Mouse (Mus musculus) heart, embryonic 14.5 days (tissue): Measurements from ENCODE around the gene Slc25a12. TPM values are rescaled to one million over a fixed set of nuclear protein-coding genes. Genes with fewer than 3 reads are reported as not detected.

Source experiments
- ATAC-seq: fragments of 200-750 bp; cut with Nextera tagmentation; 2 replicates; pipeline ENCODE4 v1.8.0; 2017; ENCODE audit warnings: low read depth, moderate TSS enrichment; ENCODE audit not compliant: insufficient number of reproducible peaks, insufficient read depth, low FRiP score
- H3K27ac ChIP-seq, 2 experiments: fragments of 200-500 bp in 1 of 2; fragments of 300-500 bp in 1 of 2; sonication (generic) in 1 of 2; replicated peaks in 1 of 2; 2 replicates each; pipeline ENCODE4 v1.5.1; 2012 to 2014; ENCODE audit warnings: low read depth in 2 of 2, low read length in 2 of 2, control low read depth in 1 of 2, mild to moderate bottlenecking in 1 of 2, mixed read lengths in 1 of 2; ENCODE audit not compliant: control insufficient read depth in 1 of 2, insufficient read depth in 1 of 2
- H3K27me3 ChIP-seq: fragments of 300-500 bp; sonication (generic); 2 replicates; pipeline ENCODE4 v1.6.1; 2014; ENCODE audit warnings: mild to moderate bottlenecking, low read length, control low read depth; ENCODE audit not compliant: control insufficient read depth, insufficient read depth
- H3K36me3 ChIP-seq: fragments of 300-500 bp; sonication (generic); 2 replicates; pipeline ENCODE4 v1.6.1; 2014; ENCODE audit warnings: mild to moderate bottlenecking, control low read depth, low read length, mixed read lengths; ENCODE audit not compliant: control insufficient read depth, insufficient read depth
- H3K4me1 ChIP-seq, 2 experiments: fragments of 200-500 bp in 1 of 2; fragments of 300-500 bp in 1 of 2; sonication (generic) in 1 of 2; 2 replicates each; pipeline ENCODE4 v1.6.1; 2012 to 2014; ENCODE audit warnings: low read length in 2 of 2, control low read depth in 1 of 2, mixed read lengths in 1 of 2; ENCODE audit not compliant: control insufficient read depth in 2 of 2, insufficient read depth in 2 of 2
- H3K4me2 ChIP-seq: fragments of 300-500 bp; sonication (generic); 2 replicates; pipeline ENCODE4 v1.6.1; 2014; ENCODE audit warnings: mild to moderate bottlenecking, low read length
- H3K4me3 ChIP-seq, 2 experiments: fragments of 200-500 bp in 1 of 2; fragments of 300-500 bp in 1 of 2; sonication (generic) in 1 of 2; 2 replicates each; pipeline ENCODE4 v1.5.1; 2012 to 2014; ENCODE audit warnings: low read length in 2 of 2, mild to moderate bottlenecking in 2 of 2, control low read depth in 1 of 2, low read depth in 1 of 2, moderate library complexity in 1 of 2; ENCODE audit not compliant: control insufficient read depth in 1 of 2, insufficient read depth in 1 of 2
- H3K9ac ChIP-seq: fragments of 300-500 bp; sonication (generic); 2 replicates; pipeline ENCODE4 v1.6.1; 2014; ENCODE audit warnings: mild to moderate bottlenecking, low read length
- H3K9me3 ChIP-seq: fragments of 300-500 bp; sonication (generic); 2 replicates; pipeline ENCODE4 v1.6.1; 2016; ENCODE audit warnings: low read length, control low read depth; ENCODE audit not compliant: control insufficient read depth
- WGBS: fragments of 180-500 bp; shearing (Covaris S2); extraction: QIAGEN DNeasy Blood & Tissue Kit; methylation state at CpG from one replicate; pipeline ENCODE4 v1.1.7; 2014; 5-methylcytosine and 5-hydroxymethylcytosine counted together
- polyA plus RNA-seq: library from polyadenylated mRNA; unstranded; fragments of >200 nt; fragmentation: Nextera tagmentation; extraction: Ambion mirVana; gene quantifications from 2 replicates; pipeline ENCODE4 v1.2.1, GENCODE M21; 2014

Gene Slc25a12
- polyA plus RNA-seq, 1 experiment from 2014 or later: 118 TPM

DNA sequence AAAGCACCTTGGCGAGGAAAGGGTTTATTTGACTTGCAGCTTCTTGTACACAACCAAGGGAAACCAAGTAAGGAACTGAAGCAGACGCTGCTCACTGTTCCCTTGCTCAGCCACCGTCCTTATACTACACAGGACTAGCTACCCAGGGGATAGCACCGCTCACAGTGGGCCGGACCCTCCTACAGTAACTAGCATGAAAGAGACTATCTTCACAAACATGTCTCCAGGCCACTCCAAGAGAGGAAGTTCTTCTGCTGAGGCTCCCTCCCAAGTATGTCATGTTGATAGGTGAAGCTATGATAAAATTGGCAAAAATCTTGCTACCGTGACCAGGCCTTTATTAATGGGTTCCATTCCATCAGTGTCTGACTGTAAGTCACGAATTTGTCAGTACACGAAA, 98.9 kb downstream of the Slc25a12 start:
- Histone ChIP-seq H3K27ac (no peak overlapping the region), H3K9me3 (no peaks in the 10 kb centered on the region), H3K9ac (no peak overlapping the region), H3K4me3 (no peak overlapping the region), H3K4me2 (no peak overlapping the region), H3K4me1 (no peaks in the 10 kb centered on the region), H3K27me3 (no peaks in the 10 kb centered on the region), H3K36me3 (peaks cover 53% of the 10 kb centered on the region)
- 92% methylated on average over 8 of the region's 8 CpGs for WGBS
- ATAC-seq: no peak

DNA sequence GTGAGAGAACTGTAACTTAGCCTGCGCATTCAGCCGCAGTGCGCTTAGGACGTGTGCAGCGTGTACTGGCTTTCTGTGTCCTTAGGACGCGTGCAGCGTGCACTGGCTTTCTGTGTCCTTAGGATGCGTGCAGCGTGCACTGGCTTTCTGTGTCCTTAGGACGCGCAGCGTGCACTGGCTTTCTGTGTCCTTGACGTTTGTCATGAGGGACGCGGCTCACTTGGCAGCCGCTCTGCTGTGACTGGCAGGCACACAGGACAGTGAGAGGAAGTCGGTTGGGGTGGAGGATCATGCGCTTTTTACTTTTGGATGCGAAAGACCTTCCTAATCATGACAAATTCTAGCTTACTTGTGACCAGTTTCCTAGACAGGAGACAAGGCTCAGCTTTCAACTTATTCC, 103.0 kb downstream of the Slc25a12 start:
- no peak overlapping the region for H3K4me3 ChIP-seq
- 86% methylated on average over 20 of the region's 20 CpGs for WGBS
- no peak overlapping the region for H3K27ac ChIP-seq

DNA sequence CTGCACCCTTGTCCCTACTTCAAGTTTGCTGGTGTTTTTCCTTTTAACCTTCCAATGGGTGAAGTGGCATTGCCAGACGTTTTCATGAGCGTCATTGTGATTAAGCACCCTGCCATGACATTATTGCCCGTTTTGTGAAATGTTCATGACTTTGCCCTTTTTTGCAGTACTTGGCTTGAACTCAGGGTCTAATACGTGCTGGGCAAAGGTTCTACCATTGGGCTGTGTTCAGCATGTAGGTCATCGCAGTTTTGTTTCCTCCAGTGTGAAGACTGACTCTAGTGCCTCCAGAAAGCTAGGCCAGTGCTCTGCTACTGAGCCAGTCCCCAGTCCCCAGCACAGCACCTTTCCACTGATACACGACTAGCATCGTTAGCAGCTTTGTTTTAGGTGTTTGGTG, 111.0 kb downstream of the Slc25a12 start:
- Histone ChIP-seq H3K4me2 (no peak overlapping the region), H3K4me3 (no peak overlapping the region), H3K9me3 (no peaks in the 10 kb centered on the region), H3K27ac (no peak overlapping the region), H3K9ac (no peak overlapping the region), H3K4me1 (no peaks in the 10 kb centered on the region), H3K36me3 (peaks cover 90% of the 10 kb centered on the region), H3K27me3 (no peaks in the 10 kb centered on the region)
- no peak for ATAC-seq
- WGBS: 92% methylated on average over 7 of the region's 7 CpGs

More for the DNA sequence above, 103.0 kb downstream of the Slc25a12 start:
- Histone ChIP-seq H3K4me2 (no peak overlapping the region), H3K9ac (no peak overlapping the region), H3K9me3 (no peaks in the 10 kb centered on the region), H3K27me3 (no peaks in the 10 kb centered on the region), H3K36me3 (peaks cover 85% of the 10 kb centered on the region), H3K4me1 (no peaks in the 10 kb centered on the region)
- ATAC-seq: no peak

DNA sequence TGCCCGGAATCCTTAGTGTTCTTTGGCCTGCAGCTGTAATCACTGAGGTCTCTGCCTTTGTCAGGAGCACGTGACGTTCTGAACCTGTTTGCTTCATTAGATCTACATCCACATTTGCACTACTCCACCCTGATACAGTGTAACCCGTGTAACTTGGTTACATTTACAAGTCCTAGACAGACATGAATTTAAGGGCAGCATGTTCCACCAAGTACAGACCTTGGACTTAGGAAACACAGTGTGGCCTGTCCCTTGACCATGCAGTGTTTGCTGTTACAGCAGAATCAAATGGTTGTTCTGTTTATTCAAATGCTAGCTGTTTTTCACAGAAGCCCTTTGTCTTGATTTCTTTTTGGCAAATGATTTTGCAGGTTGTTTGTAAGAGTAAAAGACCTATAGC, 112.7 kb downstream of the Slc25a12 start:
- H3K27me3 ChIP-seq: no peaks in the 10 kb centered on the region
- H3K36me3 ChIP-seq: peaks cover 92% of the 10 kb centered on the region
- H3K4me3 ChIP-seq: no peak overlapping the region
- H3K27ac ChIP-seq: no peak overlapping the region
- WGBS: 56% methylated on average over 4 of the region's 4 CpGs
- H3K9ac ChIP-seq: no peak overlapping the region
- H3K4me1 ChIP-seq: no peaks in the 10 kb centered on the region
- H3K9me3 ChIP-seq: no peaks in the 10 kb centered on the region
- H3K4me2 ChIP-seq: no peak overlapping the region
- no peak for ATAC-seq

DNA sequence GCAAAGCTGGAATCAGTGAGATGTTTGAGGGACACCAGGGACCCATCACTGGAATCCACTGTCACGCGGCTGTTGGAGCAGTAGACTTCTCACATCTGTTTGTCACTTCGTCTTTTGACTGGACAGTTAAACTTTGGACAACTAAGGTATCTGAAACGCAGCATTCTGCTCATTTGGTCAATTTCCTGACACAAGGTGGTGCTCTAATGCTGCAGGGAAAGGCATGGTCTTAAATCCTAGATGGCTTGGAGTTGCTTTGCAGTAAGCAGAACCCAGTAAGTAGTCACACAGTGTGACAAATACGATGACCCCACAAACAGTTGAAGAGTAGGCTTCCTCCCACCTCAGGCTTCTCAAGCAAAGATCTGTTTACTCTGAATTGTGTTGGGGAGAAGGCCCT, 116.7 kb downstream of the Slc25a12 start:
- Histone ChIP-seq H3K9me3 (no peaks in the 10 kb centered on the region), H3K36me3 (peaks cover 82% of the 10 kb centered on the region), H3K4me1 (no peaks in the 10 kb centered on the region), H3K27me3 (no peaks in the 10 kb centered on the region), H3K4me3 (no peak overlapping the region), H3K27ac (no peak overlapping the region), H3K9ac (no peak overlapping the region), H3K4me2 (no peak overlapping the region)
- ATAC-seq: no peak
- WGBS: 83% methylated on average over 5 of the region's 5 CpGs

DNA sequence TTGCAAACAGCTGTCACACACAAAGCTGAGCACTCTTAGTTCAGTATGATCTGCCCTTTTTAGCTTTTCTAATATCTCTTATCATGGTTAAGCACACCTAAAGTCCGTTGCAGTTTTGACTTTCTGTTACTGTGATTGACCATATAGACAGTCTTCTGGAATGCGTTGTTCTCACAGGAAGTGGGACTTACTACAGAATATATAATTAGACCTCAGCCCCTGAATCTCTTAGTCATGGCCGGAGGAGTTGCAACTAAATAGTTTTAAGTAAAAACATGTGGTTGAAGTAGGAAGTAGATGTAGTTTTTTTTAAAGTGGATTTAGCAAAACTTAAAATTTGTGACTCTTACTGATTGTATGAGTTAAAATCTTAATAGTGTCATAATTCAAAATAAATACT, 119.5 kb downstream of the Slc25a12 start:
- Histone ChIP-seq H3K27me3 (no peaks in the 10 kb centered on the region), H3K4me2 (no peak overlapping the region), H3K9ac (no peak overlapping the region), H3K27ac (no peak overlapping the region), H3K36me3 (peaks cover 72% of the 10 kb centered on the region), H3K9me3 (no peaks in the 10 kb centered on the region), H3K4me1 (no peaks in the 10 kb centered on the region), H3K4me3 (no peak overlapping the region)
- WGBS: 62% methylated on average over 3 of the region's 3 CpGs
- no peak for ATAC-seq

DNA sequence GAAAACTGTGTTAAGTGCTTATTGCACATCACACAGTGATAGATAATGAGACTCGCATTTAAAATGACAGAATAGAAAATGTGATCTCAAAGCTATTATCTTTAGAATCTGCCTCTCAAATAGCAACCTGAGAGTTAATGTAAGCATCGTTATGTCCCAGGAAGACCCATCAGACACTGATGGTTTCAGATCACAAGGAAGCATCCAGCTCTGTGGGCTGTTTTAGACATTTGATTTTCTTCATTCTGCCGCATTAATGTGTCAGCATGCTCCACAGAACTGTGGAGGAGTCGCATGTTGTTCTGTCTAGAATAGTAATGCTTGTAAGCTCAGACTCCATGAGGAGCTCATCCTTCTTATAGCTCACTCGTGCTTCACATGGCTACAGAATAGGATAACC, 121.5 kb downstream of the Slc25a12 start:
- H3K4me2 ChIP-seq: no peak overlapping the region
- no peaks in the 10 kb centered on the region for H3K27me3 ChIP-seq
- no peaks in the 10 kb centered on the region for H3K4me1 ChIP-seq
- no peak for ATAC-seq
- no peak overlapping the region for H3K27ac ChIP-seq
- H3K4me3 ChIP-seq: no peak overlapping the region
- no peaks in the 10 kb centered on the region for H3K9me3 ChIP-seq
- 91% methylated on average over 5 of the region's 5 CpGs for WGBS
- peaks cover 65% of the 10 kb centered on the region for H3K36me3 ChIP-seq
- H3K9ac ChIP-seq: no peak overlapping the region

DNA sequence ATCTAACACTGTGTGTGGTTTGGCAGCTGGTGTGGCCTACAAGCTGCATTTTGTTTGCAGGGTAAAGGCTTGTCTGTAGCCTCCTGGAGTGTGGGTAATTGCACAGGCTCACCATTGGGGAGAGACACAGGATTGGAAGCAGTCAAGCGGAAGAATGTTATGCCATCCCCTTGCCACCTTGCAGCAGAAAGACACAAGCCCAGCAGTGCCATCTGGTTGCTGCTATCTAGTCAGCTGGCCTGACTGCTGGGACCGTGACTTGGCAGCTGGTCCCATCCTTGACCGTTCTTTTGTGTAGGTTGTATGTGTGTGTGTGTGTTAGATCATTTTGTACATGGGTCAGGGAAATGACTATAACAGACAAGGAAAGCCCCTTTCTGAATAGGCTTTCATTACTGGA, 122.1 kb downstream of the Slc25a12 start:
- H3K9ac ChIP-seq: no peak overlapping the region
- ATAC-seq: no peak
- peaks cover 62% of the 10 kb centered on the region for H3K36me3 ChIP-seq
- no peaks in the 10 kb centered on the region for H3K9me3 ChIP-seq
- H3K4me1 ChIP-seq: no peaks in the 10 kb centered on the region
- H3K4me3 ChIP-seq: no peak overlapping the region
- WGBS: 83% methylated on average over 3 of the region's 3 CpGs
- no peak overlapping the region for H3K27ac ChIP-seq
- no peak overlapping the region for H3K4me2 ChIP-seq
- no peaks in the 10 kb centered on the region for H3K27me3 ChIP-seq
